12 mouse cellular contexts compared by ENCODE assay signal in genomic region chr10:81493601-81494220, GRCm38 (mm10). TPM values are rescaled to one million over a fixed set of nuclear protein-coding genes. Genes with fewer than 3 reads are reported as not detected.
DNase-seq lines count a peak whose midpoint lies in the region; ATAC-seq and TF ChIP-seq lines count a peak whose summit lies in the region.
"Had no signal": no experiment of that assay in that cellular context is flagged by ENCODE, and none has a peak within 500 bp of the region (broad histone marks: within the 10 kb centered on the region; RNA-seq: fewer than 3 reads in every experiment).

No protein-coding gene starts in this region.

- peaks cover 25% of the 10 kb centered on the region for H3K79me2 ChIP-seq in CH12.LX (replicated peaks; ENCODE audit: control insufficient read depth, extremely low read depth, insufficient read depth, poor library complexity, severe bottlenecking)

- TF ChIP-seq EP300 in CH12.LX (IDR thresholded peaks at IDR 0.05; ENCODE audit: low read length): no peak

- H3K27ac ChIP-seq in layer of hippocampus, adult 2 months: no peak overlapping the region
- no peak overlapping the region for H3K27ac ChIP-seq in CH12.LX (ENCODE audit: insufficient read depth, low read depth)
- H3K27ac ChIP-seq in liver, embryonic 15.5 days (replicated peaks): no peak overlapping the region

- peak; percentile 53 for TF ChIP-seq RAD21 in CH12.LX (IDR thresholded peaks at IDR 0.05; ENCODE audit: low read depth, low read length)

- no peak overlapping the region for H3K9ac ChIP-seq in CH12.LX (ENCODE audit: insufficient read depth, low read depth)
- H3K9ac ChIP-seq in liver, embryonic 15.5 days: no peak overlapping the region

- H3K27me3 ChIP-seq in CH12.LX (replicated peaks): no peaks in the 10 kb centered on the region
- no peaks in the 10 kb centered on the region for H3K27me3 ChIP-seq in liver, embryonic 15.5 days

- ATAC-seq in liver, embryonic 15.5 days (ENCODE audit: insufficient read depth): no peak

- peaks cover 17 to 35% of the 10 kb centered on the region in 2 experiments for H3K4me1 ChIP-seq in CH12.LX (ENCODE audit: control insufficient read depth in 1 of 2, insufficient read depth in 2 of 2)
- H3K4me1 ChIP-seq in liver, embryonic 15.5 days (replicated peaks): peaks cover 43% of the 10 kb centered on the region

- H3K4me3 ChIP-seq in layer of hippocampus, adult 2 months: no peak overlapping the region
- no peak overlapping the region for H3K4me3 ChIP-seq in CH12.LX (replicated peaks in 1 of 3; ENCODE audit: low read depth in 2 of 3, low read length in 2 of 3, poor library complexity in 1 of 3)
- 0 out of 2 replicates have a peak overlapping the region, but pooled peaks have one; percentile 0 for H3K4me3 ChIP-seq in liver, embryonic 15.5 days (replicated peaks)

- DNase-seq in layer of hippocampus, adult 2 months (ENCODE audit: low spot score in 2 of 2): no peak
- no peak for DNase-seq in layer of hippocampus, postnatal 36 days
- DNase-seq in CH12.LX (ENCODE audit: extremely low read depth) (no peak), MN1 (ENCODE audit: low spot score) (peak; percentile 38)
- DNase-seq in urinary bladder, postnatal 25 days (ENCODE audit: low spot score): no peak
- DNase-seq in ovary, adult 18-20 months (ENCODE audit: low spot score): no peak
- no peak for DNase-seq in urinary bladder, postnatal 10 days (ENCODE audit: low spot score)
- DNase-seq: adrenal gland, adult 2 months; gastrocnemius, postnatal 36 days; kidney, adult 9 months; lung, adult 18-20 months had no signal

- H3K36me3 ChIP-seq in CH12.LX (replicated peaks in 1 of 2; ENCODE audit: control insufficient read depth in 1 of 2, insufficient read depth in 1 of 2, low read length in 1 of 2): peaks cover 41 to 60% of the 10 kb centered on the region in 2 experiments
- H3K36me3 ChIP-seq in liver, embryonic 15.5 days (replicated peaks): peaks cover 51% of the 10 kb centered on the region

- H3K9me3 ChIP-seq in CH12.LX (replicated peaks; ENCODE audit: low read length): no peaks in the 10 kb centered on the region
- no peaks in the 10 kb centered on the region for H3K9me3 ChIP-seq in liver, embryonic 15.5 days (replicated peaks)

- no peak overlapping the region for H3K4me2 ChIP-seq in CH12.LX (ENCODE audit: insufficient read depth, low read depth, poor library complexity, severe bottlenecking)
- peak overlapping the region; percentile 94 for H3K4me2 ChIP-seq in liver, embryonic 15.5 days

- WGBS in liver, embryonic 15.5 days (ENCODE audit: insufficient replicate concordance): 71% methylated on average over 8 of the region's 8 CpGs

- peak; percentile 47 for TF ChIP-seq CTCF in layer of hippocampus, adult 2 months (conservative IDR thresholded peaks at IDR 0.05)
- peak in 1 of 2 experiments; percentile 59; a peak in 2 of 4 replicates for TF ChIP-seq CTCF in CH12.LX (conservative IDR thresholded peaks at IDR 0.05 in 1 of 2, IDR thresholded peaks at IDR 0.05 in 1 of 2; ENCODE audit: low read depth in 2 of 2, low read length in 2 of 2)

- dilution Hi-C loops in CH12.LX (cut with MboI; ENCODE audit: extremely low pct_ligation_motif_present, extremely low pct_unique_long_range_greater_than_20kb, low sequenced_read_pairs): no loop called here

- in situ Hi-C loops in CH12.LX (cut with MboI; ENCODE audit: low pct_ligation_motif_present, low pct_unique_long_range_greater_than_20kb, low sequenced_read_pairs): loop anchor here (10.0 kb wide), 1 partner anchor 111 kb away; the partner anchor contains the start of genes BC025920 and Tle6

- TF ChIP-seq POLR2A in CH12.LX (IDR thresholded peaks at IDR 0.05; ENCODE audit: low read depth, low read length): no peak

TF ChIP-seq in CH12.LX, 34 proteins besides CTCF, POLR2A, EP300 and RAD21:
- TF ChIP-seq SIN3A (IDR thresholded peaks at IDR 0.05; ENCODE audit: low read length): no peak
- peak; percentile 31; the same call in 1 of the 2 replicates for TF ChIP-seq SMC3 (IDR thresholded peaks at IDR 0.05; ENCODE audit: low read depth, low read length)

RNA-seq across cellular contexts. Expression of gene Ncln, which starts 2.5 kb away (rescaled TPM):
- total RNA-seq in layer of hippocampus, adult 2 months (2021): 10 to 100 TPM; 83.1 to 93.5 TPM
- total RNA-seq in layer of hippocampus, postnatal 36 days (2021): 10 to 100 TPM; 77.1 to 90.0 TPM
- 99.5 and 104 TPM in 2 replicates for total RNA-seq in CH12.LX (2012; rRNA removed)
- total RNA-seq in CH12.LX (2014; rRNA removed): 41.5 and 41.7 TPM in 2 replicates
- polyA plus RNA-seq in CH12.LX (2012; ENCODE audit: insufficient read length, low read depth): 80.5 and 89.5 TPM in 2 replicates
- 43.7 and 52.0 TPM in 2 replicates for polyA plus RNA-seq in liver, embryonic 15.5 days (2015; fragmentation: Nextera tagmentation; extraction: Ambion mirVana)

RNA-seq across cellular contexts. Expression of gene S1pr4, which starts 6.2 kb away (rescaled TPM):
- under 1 TPM; 0.39 to 0.95 TPM for total RNA-seq in layer of hippocampus, adult 2 months (2021)
- under 1 TPM; 0.40 to 0.65 TPM for total RNA-seq in layer of hippocampus, postnatal 36 days (2021)
- 0.25 and 0.30 TPM in 2 replicates for total RNA-seq in CH12.LX (2012; rRNA removed)
- total RNA-seq in CH12.LX (2014; rRNA removed): not detected in 2 replicates
- polyA plus RNA-seq in CH12.LX (2012; ENCODE audit: insufficient read length, low read depth): 0.16 and 0.19 TPM in 2 replicates
- 4.1 and 5.4 TPM in 2 replicates for polyA plus RNA-seq in liver, embryonic 15.5 days (2015; fragmentation: Nextera tagmentation; extraction: Ambion mirVana)

RNA-seq across cellular contexts. Expression of gene Celf5, which starts 11.2 kb away (rescaled TPM):
- total RNA-seq in layer of hippocampus, adult 2 months (2021): 100 to 1,000 TPM; 286 to 287 TPM
- 100 to 1,000 TPM; 273 to 281 TPM for total RNA-seq in layer of hippocampus, postnatal 36 days (2021)
- total RNA-seq in CH12.LX (2012; rRNA removed) (0.08 and 0.17 TPM in 2 replicates), CH12.LX (2014; rRNA removed) (not detected in 2 replicates)
- polyA plus RNA-seq in CH12.LX (2012; ENCODE audit: insufficient read length, low read depth): 0.07 and 0.12 TPM in 2 replicates
- polyA plus RNA-seq in liver, embryonic 15.5 days (2015; fragmentation: Nextera tagmentation; extraction: Ambion mirVana): 0.02 TPM in 1 of 2 replicates, not detected in the other
- total RNA-seq: gastrocnemius, postnatal 36 days had no signal

RNA-seq across cellular contexts. Expression of gene Gna15, which starts 30.3 kb away (rescaled TPM):
- total RNA-seq in layer of hippocampus, adult 2 months (2021): 1 to 10 TPM; 1.9 to 2.5 TPM
- 1 to 10 TPM; 3.0 to 3.4 TPM for total RNA-seq in layer of hippocampus, postnatal 36 days (2021)
- 9.9 and 10.0 TPM in 2 replicates for total RNA-seq in CH12.LX (2012; rRNA removed)
- 5.2 and 5.5 TPM in 2 replicates for total RNA-seq in CH12.LX (2014; rRNA removed)
- 4.9 and 5.2 TPM in 2 replicates for polyA plus RNA-seq in CH12.LX (2012; ENCODE audit: insufficient read length, low read depth)
- polyA plus RNA-seq in liver, embryonic 15.5 days (2015; fragmentation: Nextera tagmentation; extraction: Ambion mirVana): 4.3 and 5.6 TPM in 2 replicates

RNA-seq across cellular contexts. Expression of gene Nfic, which starts 38.3 kb away (rescaled TPM):
- 10 to 100 TPM; 60.0 to 60.1 TPM for total RNA-seq in layer of hippocampus, adult 2 months (2021)
- 10 to 100 TPM; 55.3 to 55.8 TPM for total RNA-seq in layer of hippocampus, postnatal 36 days (2021)
- 4.4 and 4.7 TPM in 2 replicates for total RNA-seq in CH12.LX (2012; rRNA removed)
- 0.07 and 0.34 TPM in 2 replicates for total RNA-seq in CH12.LX (2014; rRNA removed)
- 3.8 and 4.0 TPM in 2 replicates for polyA plus RNA-seq in CH12.LX (2012; ENCODE audit: insufficient read length, low read depth)
- 9.5 and 11.5 TPM in 2 replicates for polyA plus RNA-seq in liver, embryonic 15.5 days (2015; fragmentation: Nextera tagmentation; extraction: Ambion mirVana)

Comparison
In these comparisons a context has a peak if more than half of its experiments do, and no peak if none do; other contexts are left out.
1. RNA of gene Celf5, which starts 11.2 kb away (total RNA-seq): 286 to 287 TPM in layer of hippocampus, adult 2 months and 273 to 281 TPM in layer of hippocampus, postnatal 36 days; 0.08 to 0.17 TPM in CH12.LX; every median in the first group is over 100 times any median in the second.